Mouse (Mus musculus) MEL (cell line): Measurements from ENCODE around the gene Acta1.

ENCODE experiments used
- CTCF ChIP-seq, 3 experiments: IDR thresholded peaks in 2 of 3; conservative IDR thresholded peaks in 1 of 3; 2 replicates each; pipeline ENCODE4 v1.5.1; 2011 to 2012; ENCODE audit warnings: low read length in 3 of 3, low read depth in 2 of 3, mild to moderate bottlenecking in 2 of 3, improper control_type of control experiment in 1 of 3, inconsistent platforms in 1 of 3, mixed read lengths in 1 of 3, moderate library complexity in 1 of 3; ENCODE audit not compliant: control insufficient read depth in 1 of 3, insufficient read depth in 1 of 3, poor library complexity in 1 of 3, severe bottlenecking in 1 of 3
- MAFK ChIP-seq: IDR thresholded peaks from 2 replicates; pipeline ENCODE4 v1.6.1; 2011; ENCODE audit warnings: low read depth, mild to moderate bottlenecking, low read length, improper control_type of control experiment, borderline replicate concordance

DNA sequence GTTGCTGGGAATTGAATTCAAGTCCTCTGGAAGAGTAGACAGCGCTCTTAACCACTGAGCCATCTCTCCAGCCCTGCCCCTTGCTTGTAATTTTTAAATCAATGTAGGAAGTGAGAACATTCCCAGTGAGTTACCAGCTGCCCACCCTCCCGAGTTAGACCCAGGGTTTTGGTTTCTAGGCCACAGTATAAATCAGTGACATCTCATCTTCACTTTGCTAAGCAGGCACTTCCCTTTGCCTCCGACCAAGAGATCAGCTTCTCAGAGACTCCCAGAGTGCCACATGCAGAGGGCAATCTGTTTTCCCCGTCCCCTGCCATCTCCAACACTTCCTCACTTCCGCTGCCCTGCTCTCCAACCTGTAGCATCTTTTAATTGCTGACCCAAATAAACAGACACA, 4.0 kb upstream of the Acta1 start:
- no peak for TF ChIP-seq MAFK
- TF ChIP-seq CTCF (IDR thresholded peaks at IDR 0.05 in 2 of 3, conservative IDR thresholded peaks at IDR 0.05 in 1 of 3; ENCODE audit: control insufficient read depth in 1 of 3, insufficient read depth in 1 of 3, low read depth in 2 of 3, low read length in 3 of 3, poor library complexity in 1 of 3, severe bottlenecking in 1 of 3) = no peak
